Mouse (Mus musculus) hindbrain, embryonic 14.5 days (tissue): ENCODE data around the gene Olfr1047. TPM values are rescaled to one million over a fixed set of nuclear protein-coding genes. Genes with fewer than 3 reads are reported as not detected.

Source experiments
- polyA plus RNA-seq: library from polyadenylated mRNA; unstranded; fragments of >200 nt; fragmentation: Nextera tagmentation; extraction: Ambion mirVana; gene quantifications from 2 replicates; pipeline ENCODE4 v1.2.1, GENCODE M21; 2014

Gene Olfr1047
- polyA plus RNA-seq, 1 experiment from 2014 or later: not detected

Other genes with a start within 250 kb of the Olfr1047 start
- gene Olfr1031, start 241.1 kb downstream of the Olfr1047 start, polyA plus RNA-seq: not detected in 2 replicates
- not detected in 2 replicates for gene Olfr1032, start 225.9 kb downstream of the Olfr1047 start, polyA plus RNA-seq
- 0.22 TPM in 1 of 2 replicates, not detected in the other for gene Olfr1033, start 210.8 kb downstream of the Olfr1047 start, polyA plus RNA-seq
- not detected in 2 replicates for gene Olfr1034, start 185.5 kb downstream of the Olfr1047 start, polyA plus RNA-seq
- gene Olfr1036, start 157.4 kb downstream of the Olfr1047 start, polyA plus RNA-seq: not detected in 2 replicates
- not detected in 2 replicates for gene Olfr1037, start 144.0 kb downstream of the Olfr1047 start, polyA plus RNA-seq
- gene Olfr1039, start 95.5 kb downstream of the Olfr1047 start, polyA plus RNA-seq: not detected in 2 replicates
- not detected in 2 replicates for gene Olfr1040, start 84.7 kb downstream of the Olfr1047 start, polyA plus RNA-seq
- not detected in 2 replicates for gene Olfr1042, start 69.6 kb downstream of the Olfr1047 start, polyA plus RNA-seq
- not detected in 2 replicates for gene Olfr1043, start 63.9 kb downstream of the Olfr1047 start, polyA plus RNA-seq
- not detected in 2 replicates for gene Olfr1044, start 53.6 kb downstream of the Olfr1047 start, polyA plus RNA-seq
- not detected in 2 replicates for gene Olfr52, start 45.7 kb downstream of the Olfr1047 start, polyA plus RNA-seq
- gene Olfr1045, start 28.4 kb downstream of the Olfr1047 start, polyA plus RNA-seq: not detected in 2 replicates
- not detected in 2 replicates for gene Olfr1046, start 12.1 kb downstream of the Olfr1047 start, polyA plus RNA-seq
- not detected in 2 replicates for gene Olfr1048, start 8.9 kb upstream of the Olfr1047 start, polyA plus RNA-seq
- not detected in 2 replicates for gene Olfr1049, start 26.9 kb upstream of the Olfr1047 start, polyA plus RNA-seq
- not detected in 2 replicates for gene Olfr1051, start 47.7 kb upstream of the Olfr1047 start, polyA plus RNA-seq
- gene Olfr1052, start 61.1 kb upstream of the Olfr1047 start, polyA plus RNA-seq: not detected in 2 replicates
- gene Olfr1053, start 83.9 kb upstream of the Olfr1047 start, polyA plus RNA-seq: not detected in 2 replicates
- not detected in 2 replicates for gene Olfr1054, start 104.0 kb upstream of the Olfr1047 start, polyA plus RNA-seq
- gene Olfr1055, start 118.9 kb upstream of the Olfr1047 start, polyA plus RNA-seq: not detected in 2 replicates
- not detected in 2 replicates for gene Olfr1056, start 131.1 kb upstream of the Olfr1047 start, polyA plus RNA-seq
- gene Olfr1057, start 147.0 kb upstream of the Olfr1047 start, polyA plus RNA-seq: not detected in 2 replicates
- not detected in 2 replicates for gene Olfr1058, start 157.2 kb upstream of the Olfr1047 start, polyA plus RNA-seq
- gene Olfr1061, start 182.6 kb upstream of the Olfr1047 start, polyA plus RNA-seq: not detected in 2 replicates
- gene Olfr1062, start 195.3 kb upstream of the Olfr1047 start, polyA plus RNA-seq: not detected in 2 replicates
- gene Olfr1065, start 219.2 kb upstream of the Olfr1047 start, polyA plus RNA-seq: not detected in 2 replicates
- not detected in 2 replicates for gene Olfr1066, start 224.9 kb upstream of the Olfr1047 start, polyA plus RNA-seq